Mouse (Mus musculus) embryo, embryonic 11 days (tissue): ENCODE measurements at regions not wholly inside any gene's neighbourhood (a gene's known extent, or its start where the extent isn't known, plus 50 kb on each side); places are given as distances from the start of the nearest gene placed in this dataset.

Source experiments
- DNase-seq: peaks from one replicate; pipeline ENCODE4 v3.0.0-alpha.2; 2015

DNA sequence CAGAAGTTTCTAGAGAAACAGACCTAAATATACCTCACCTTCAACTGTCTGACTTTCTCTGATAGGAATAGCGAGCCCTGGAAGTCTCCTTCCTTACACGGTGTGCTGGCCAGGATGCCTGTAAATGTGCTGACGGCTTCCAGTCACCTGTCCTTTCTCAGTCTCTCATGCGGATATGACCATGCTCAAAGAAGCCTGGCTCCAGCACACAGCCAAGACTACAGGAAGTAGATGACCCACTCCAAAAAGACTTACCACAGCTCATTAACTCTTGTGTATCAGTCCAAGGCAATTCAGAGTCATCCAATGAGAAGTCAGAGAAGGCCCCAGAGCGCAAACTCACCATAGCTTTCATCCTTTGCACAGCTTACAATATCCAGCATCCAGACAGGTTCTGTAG is 186.3 kb downstream of the Synb start:
- no peak for DNase-seq

DNA sequence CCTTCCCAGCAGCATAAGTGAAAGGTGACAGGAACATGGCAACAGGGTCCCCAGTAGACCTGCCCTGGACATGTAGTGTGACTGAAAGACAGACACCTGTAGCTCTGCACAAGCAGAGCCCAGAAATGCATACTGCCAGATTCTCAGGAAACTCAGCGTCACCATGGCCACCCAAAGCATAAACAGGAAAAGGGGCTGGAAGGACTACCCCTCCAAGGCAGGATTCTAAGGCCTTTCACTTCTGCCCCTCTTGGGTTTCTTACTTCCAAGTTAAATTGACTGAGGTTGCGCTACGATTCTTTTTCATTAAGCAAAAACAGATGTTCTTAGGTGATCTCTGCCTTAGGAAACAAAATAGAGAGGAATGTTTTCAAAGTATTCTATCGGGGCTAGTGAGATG is 189.5 kb downstream of the Synb start:
- peak; percentile 19 for DNase-seq

DNA sequence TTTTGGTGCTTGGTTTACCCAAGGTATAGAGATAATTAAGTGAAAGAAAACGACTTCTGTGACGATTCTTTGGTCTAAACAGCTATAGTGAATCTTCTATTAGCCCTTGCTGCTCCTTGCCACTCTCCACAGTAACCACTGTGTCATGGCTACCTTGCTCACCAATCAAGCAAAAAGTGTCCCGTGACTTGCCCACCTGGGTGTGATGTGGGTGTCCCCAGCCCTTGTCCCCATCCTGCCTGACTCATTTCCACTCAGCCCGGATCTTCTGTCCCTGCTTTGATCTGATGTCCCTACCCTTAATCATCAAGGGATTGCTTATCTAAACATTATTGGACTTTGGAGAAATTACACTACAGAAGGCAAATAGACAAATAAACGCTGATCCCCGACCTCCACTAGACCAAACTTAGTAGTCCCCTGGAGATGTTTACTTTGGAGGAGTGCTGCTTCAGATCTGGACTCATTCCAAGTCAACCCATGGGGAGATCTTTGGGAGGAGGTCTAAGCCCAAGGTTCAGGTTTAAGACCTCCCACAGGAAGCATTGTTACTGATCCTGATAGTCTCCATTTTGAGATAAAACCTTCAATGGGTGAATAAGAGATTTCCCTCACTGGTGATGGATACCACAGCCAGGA is 190.6 kb downstream of the Synb start:
- no peak for DNase-seq

DNA sequence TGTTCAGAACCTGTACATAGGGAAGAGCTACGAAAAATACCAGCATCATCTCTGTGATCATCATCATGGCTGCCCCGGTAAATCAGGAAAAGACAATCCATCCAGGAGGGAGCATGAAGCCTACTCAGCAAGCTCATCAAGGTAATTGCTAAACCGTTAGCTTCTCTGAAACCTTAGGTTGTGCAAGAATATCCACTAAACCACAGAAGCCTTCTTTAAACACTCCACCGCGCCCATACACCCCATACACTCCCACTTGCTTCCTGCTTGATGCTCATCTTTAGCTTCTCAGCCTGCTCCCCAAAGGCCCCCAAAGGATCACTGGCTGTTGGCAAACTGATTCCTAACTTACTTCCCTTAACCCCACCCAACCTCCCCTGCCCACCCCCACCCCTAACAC is 193.2 kb downstream of the Synb start:
- DNase-seq: no peak

DNA sequence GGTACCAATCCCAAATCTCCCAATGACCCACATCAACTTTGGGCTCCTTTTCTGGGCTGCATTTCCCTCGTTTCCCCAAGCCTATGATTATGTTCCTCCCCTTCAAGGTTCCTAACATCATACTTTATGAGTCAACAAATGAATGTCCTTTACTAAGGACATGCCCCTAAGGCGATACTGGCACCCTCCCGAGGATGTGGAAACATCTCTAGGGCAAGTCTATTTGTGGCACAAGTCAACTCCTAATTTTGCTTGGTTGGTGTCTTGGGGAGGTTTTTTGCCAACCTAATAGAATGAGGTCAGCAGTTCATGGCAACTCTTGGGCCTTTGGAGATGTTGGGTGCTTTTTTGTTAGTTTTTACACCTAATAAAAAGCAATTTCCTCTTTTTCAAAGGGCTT is 198.5 kb downstream of the Synb start:
- no peak for DNase-seq
